Mouse (Mus musculus) limb, embryonic 11.5 days (tissue): ENCODE results near the gene Pam16. TPM values are rescaled to one million over a fixed set of nuclear protein-coding genes. Genes with fewer than 3 reads are reported as not detected.

Experiments
- ATAC-seq: fragments of 200-750 bp; cut with Nextera tagmentation; 2 replicates; pipeline ENCODE4 v1.8.0; 2017; ENCODE audit warnings: low read depth; ENCODE audit not compliant: insufficient number of reproducible peaks, low FRiP score, low TSS enrichment
- DNase-seq: peaks from one replicate; pipeline ENCODE4 v3.0.0-alpha.2; 2015; ENCODE audit warnings: low spot score
- H3K27ac ChIP-seq: fragments of 300-500 bp; sonication (generic); replicated peaks from 2 replicates; pipeline ENCODE4 v1.5.1; 2014; ENCODE audit warnings: low read depth, mild to moderate bottlenecking, low read length
- H3K27me3 ChIP-seq: fragments of 300-500 bp; sonication (generic); 2 replicates; pipeline ENCODE4 v1.6.1; 2014; ENCODE audit warnings: mild to moderate bottlenecking, low read length, mixed read lengths; ENCODE audit not compliant: control insufficient read depth, insufficient read depth
- H3K36me3 ChIP-seq: fragments of 300-500 bp; sonication (generic); 2 replicates; pipeline ENCODE4 v1.6.1; 2014; ENCODE audit warnings: mild to moderate bottlenecking, low read length, moderate library complexity, mixed read lengths; ENCODE audit not compliant: control insufficient read depth, insufficient read depth
- H3K4me1 ChIP-seq: fragments of 300-500 bp; sonication (generic); 2 replicates; pipeline ENCODE4 v1.6.1; 2014; ENCODE audit warnings: low read length, mixed read lengths; ENCODE audit not compliant: control insufficient read depth, insufficient read depth
- H3K4me2 ChIP-seq: fragments of 300-500 bp; sonication (generic); 2 replicates; pipeline ENCODE4 v1.6.1; 2014; ENCODE audit warnings: low read depth, mild to moderate bottlenecking, moderate library complexity; ENCODE audit not compliant: severe bottlenecking
- H3K4me3 ChIP-seq: fragments of 300-500 bp; sonication (generic); 2 replicates; pipeline ENCODE4 v1.5.1; 2014; ENCODE audit warnings: low read depth, low read length
- H3K9ac ChIP-seq: fragments of 300-500 bp; sonication (generic); 2 replicates; pipeline ENCODE4 v1.6.1; 2014; ENCODE audit warnings: mild to moderate bottlenecking, low read length
- H3K9me3 ChIP-seq: fragments of 300-500 bp; sonication (generic); 2 replicates; pipeline ENCODE4 v1.6.1; 2016; ENCODE audit warnings: low read length; ENCODE audit not compliant: control insufficient read depth
- WGBS: fragments of 180-500 bp; shearing (Covaris S2); extraction: QIAGEN DNeasy Blood & Tissue Kit; methylation state at CpG from one replicate; pipeline ENCODE4 v1.1.7; 2014; 5-methylcytosine and 5-hydroxymethylcytosine counted together
- polyA plus RNA-seq: library from polyadenylated mRNA; unstranded; fragments of >200 nt; fragmentation: Nextera tagmentation; extraction: Ambion mirVana; gene quantifications from 2 replicates; pipeline ENCODE4 v1.2.1, GENCODE M21; 2014

The Pam16 gene
- polyA plus RNA-seq, 1 experiment from 2014 or later = 115 TPM

- peaks cover 30% of the 10 kb centered on the region for H3K36me3 ChIP-seq
- peak overlapping the region; percentile 10; the same call in 1 of the 2 replicates for H3K27ac ChIP-seq
- H3K4me2 ChIP-seq = no peak overlapping the region
- H3K27me3 ChIP-seq = no peaks in the 10 kb centered on the region
- WGBS = 75% methylated on average over 3 of the region's 3 CpGs
- no peak for ATAC-seq
- DNase-seq = no peak
- H3K4me3 ChIP-seq = no peak overlapping the region
- H3K9me3 ChIP-seq = no peaks in the 10 kb centered on the region
- peaks cover 84% of the 10 kb centered on the region for H3K4me1 ChIP-seq
- no peak overlapping the region for H3K9ac ChIP-seq
Measured at GRCm38 (mm10) chr16:4650161-4650560, 25.4 kb upstream of the Pam16 start.

GRCm38 (mm10) chr16:4649692-4650091, 24.9 kb upstream of the Pam16 start:
- H3K4me3 ChIP-seq = no peak overlapping the region
- ATAC-seq (no peak), DNase-seq (no peak)
- no peak overlapping the region for H3K4me2 ChIP-seq
- H3K27me3 ChIP-seq = no peaks in the 10 kb centered on the region
- no peaks in the 10 kb centered on the region for H3K9me3 ChIP-seq
- no peak overlapping the region for H3K9ac ChIP-seq
- peaks cover 81% of the 10 kb centered on the region for H3K4me1 ChIP-seq
- 88% methylated on average over 11 of the region's 11 CpGs for WGBS
- no peak overlapping the region; the same call in 1 of the 2 replicates for H3K27ac ChIP-seq
- H3K36me3 ChIP-seq = peaks cover 28% of the 10 kb centered on the region

- Histone ChIP-seq H3K36me3 (peaks cover 28% of the 10 kb centered on the region), H3K27ac (no peak overlapping the region), H3K9me3 (no peaks in the 10 kb centered on the region), H3K9ac (no peak overlapping the region), H3K4me1 (peaks cover 81% of the 10 kb centered on the region), H3K27me3 (no peaks in the 10 kb centered on the region), H3K4me2 (no peak overlapping the region), H3K4me3 (no peak overlapping the region)
- 77% methylated on average over 5 of the region's 5 CpGs for WGBS
- ATAC-seq (no peak), DNase-seq (no peak)
Measured at GRCm38 (mm10) chr16:4649211-4649610, 24.4 kb upstream of the Pam16 start.

- WGBS = 91% methylated on average over 28 of the region's 28 CpGs
- Histone ChIP-seq H3K4me2 (0 out of 2 replicates have a peak overlapping the region, but pooled peaks have one; percentile 2), H3K4me3 (no peak overlapping the region), H3K27ac (no peak overlapping the region), H3K27me3 (no peaks in the 10 kb centered on the region), H3K9ac (no peak overlapping the region), H3K9me3 (no peaks in the 10 kb centered on the region), H3K4me1 (peaks cover 80% of the 10 kb centered on the region), H3K36me3 (peaks cover 28% of the 10 kb centered on the region)
- ATAC-seq (no peak), DNase-seq (no peak)
Measured at GRCm38 (mm10) chr16:4648416-4649023, 23.7 kb upstream of the Pam16 start.

GRCm38 (mm10) chr16:4647651-4648141, 22.9 kb upstream of the Pam16 start:
- DNase-seq (no peak), ATAC-seq (no peak)
- Histone ChIP-seq H3K27me3 (no peaks in the 10 kb centered on the region), H3K4me2 (no peak overlapping the region; the same call in 1 of the 2 replicates), H3K9ac (peak overlapping the region; percentile 17; the same call in 1 of the 2 replicates), H3K9me3 (no peaks in the 10 kb centered on the region), H3K4me3 (no peak overlapping the region), H3K4me1 (peaks cover 78% of the 10 kb centered on the region), H3K36me3 (peaks cover 28% of the 10 kb centered on the region), H3K27ac (no peak overlapping the region)
- WGBS = 78% methylated on average over 13 of the region's 13 CpGs

GRCm38 (mm10) chr16:4646831-4647230, 22.0 kb upstream of the Pam16 start:
- 72% methylated on average over 4 of the region's 4 CpGs for WGBS
- Histone ChIP-seq H3K27me3 (no peaks in the 10 kb centered on the region), H3K4me1 (peaks cover 78% of the 10 kb centered on the region), H3K4me2 (no peak overlapping the region), H3K27ac (peak overlapping the region; percentile 61), H3K36me3 (peaks cover 28% of the 10 kb centered on the region), H3K4me3 (no peak overlapping the region), H3K9ac (peak overlapping the region; percentile 9; the same call in 1 of the 2 replicates), H3K9me3 (no peaks in the 10 kb centered on the region)
- no peak for ATAC-seq
- no peak for DNase-seq

GRCm38 (mm10) chr16:4645867-4646266, 21.1 kb upstream of the Pam16 start:
- ATAC-seq = no peak

GRCm38 (mm10) chr16:4643670-4644419, 19.1 kb upstream of the Pam16 start:
- ATAC-seq (no peak), DNase-seq (no peak)
- Histone ChIP-seq H3K4me1 (peaks cover 67% of the 10 kb centered on the region), H3K4me3 (no peak overlapping the region), H3K27me3 (no peaks in the 10 kb centered on the region), H3K36me3 (peaks cover 13% of the 10 kb centered on the region), H3K4me2 (peak overlapping the region; percentile 12; the same call in 1 of the 2 replicates), H3K9me3 (no peaks in the 10 kb centered on the region), H3K27ac (no peak overlapping the region), H3K9ac (no peak overlapping the region)
- 82% methylated on average over 11 of the region's 11 CpGs for WGBS

More at GRCm38 (mm10) chr16:4645867-4646266, 21.1 kb upstream of the Pam16 start:
- peaks cover 25% of the 10 kb centered on the region for H3K36me3 ChIP-seq
- peaks cover 77% of the 10 kb centered on the region for H3K4me1 ChIP-seq
- H3K27me3 ChIP-seq = no peaks in the 10 kb centered on the region
- H3K4me2 ChIP-seq = no peak overlapping the region
- no peak overlapping the region for H3K4me3 ChIP-seq
- no peak overlapping the region; the same call in 1 of the 2 replicates for H3K27ac ChIP-seq
- H3K9me3 ChIP-seq = no peaks in the 10 kb centered on the region
- DNase-seq = no peak
- 73% methylated on average over 4 of the region's 4 CpGs for WGBS
- no peak overlapping the region for H3K9ac ChIP-seq
